Mouse (Mus musculus): ENCODE measurements around the gene Bcan. TPM values are rescaled to one million over a fixed set of nuclear protein-coding genes. Genes with fewer than 3 reads are reported as not detected.

Gene Bcan
- total and polyA plus RNA-seq, 3 experiments = 0.04 TPM; not detected in 2

DNA sequence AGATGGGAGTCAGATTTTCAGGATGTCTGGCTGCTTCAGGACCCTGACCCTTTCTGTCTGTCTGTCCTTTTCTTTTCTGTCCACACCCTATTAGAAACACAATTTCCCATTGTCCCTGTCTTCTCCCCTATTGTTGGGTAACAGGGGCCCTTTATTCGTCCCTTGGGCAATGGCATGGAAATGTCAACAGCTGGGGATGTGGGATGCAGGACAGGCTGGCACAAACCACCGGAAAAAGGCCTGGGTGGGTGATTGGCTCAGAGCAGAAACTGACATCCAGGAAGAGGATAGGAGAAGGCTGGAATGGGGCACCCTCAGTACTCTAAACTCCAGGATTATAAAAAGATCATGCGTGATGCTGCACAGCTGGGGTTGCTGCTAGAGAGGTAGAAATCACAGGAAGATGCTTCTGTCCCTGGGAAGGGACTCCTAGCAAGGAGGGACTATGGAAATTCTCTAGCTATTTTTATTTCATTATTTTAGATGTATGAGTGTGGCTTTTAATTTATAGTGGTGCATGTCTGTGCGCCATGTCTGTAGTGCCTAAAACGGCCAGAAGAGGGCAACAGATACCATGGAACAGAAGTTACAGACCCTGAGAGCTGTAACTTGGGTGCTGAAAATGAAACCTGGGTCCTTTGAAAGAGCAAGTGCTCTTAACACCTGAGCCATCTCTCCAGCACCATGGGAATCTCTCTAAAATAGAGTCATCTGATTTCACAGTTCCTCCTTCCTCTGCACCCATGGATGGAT lies 27.6 kb upstream of the Bcan start, which contains the start of gene Hapln2:
TSS of gene Hapln2 (minus strand) at position 150 of the 753 bp plus-strand sequence.
- Histone ChIP-seq H3K36me3 (replicated peaks in 1 of 2; ENCODE audit: control insufficient read depth in 1 of 2, insufficient read depth in 1 of 2, low read length in 1 of 2) (no peaks in the 10 kb centered on the region), H3K27ac (ENCODE audit: insufficient read depth, low read depth) (no peak within 1 kb of the TSS), H3K79me2 (replicated peaks; ENCODE audit: control insufficient read depth, extremely low read depth, insufficient read depth, poor library complexity, severe bottlenecking) (no peaks in the 10 kb centered on the region), H3K4me3 (replicated peaks in 1 of 3; ENCODE audit: low read depth in 2 of 3, low read length in 2 of 3, poor library complexity in 1 of 3) (no peak within 1 kb of the TSS), H3K9ac (ENCODE audit: insufficient read depth, low read depth) (no peak within 1 kb of the TSS), H3K4me2 (ENCODE audit: insufficient read depth, low read depth, poor library complexity, severe bottlenecking) (no peak within 1 kb of the TSS), H3K27me3 (replicated peaks) (peaks cover 69% of the 10 kb centered on the region), H3K9me3 (replicated peaks; ENCODE audit: low read length) (peaks cover 24% of the 10 kb centered on the region), H3K4me1 (ENCODE audit: control insufficient read depth in 1 of 2, insufficient read depth in 2 of 2) (peaks cover 14% of the 10 kb centered on the region in 2 experiments)
- in situ Hi-C loops (cut with MboI; ENCODE audit: low pct_ligation_motif_present, low pct_unique_long_range_greater_than_20kb, low sequenced_read_pairs) (no loop called here), dilution Hi-C loops (cut with MboI; ENCODE audit: extremely low pct_ligation_motif_present, extremely low pct_unique_long_range_greater_than_20kb, low sequenced_read_pairs) (no loop called here)
- TF ChIP-seq RAD21 (IDR thresholded peaks at IDR 0.05; ENCODE audit: low read depth, low read length) (peak; percentile 63), POLR2AphosphoS2 (IDR thresholded peaks at IDR 0.05; ENCODE audit: low read depth, low read length) (no peak), SMC3 (IDR thresholded peaks at IDR 0.05; ENCODE audit: low read depth, low read length) (peak; percentile 60), CTCF (conservative IDR thresholded peaks at IDR 0.05 in 1 of 2, IDR thresholded peaks at IDR 0.05 in 1 of 2; ENCODE audit: low read depth in 2 of 2, low read length in 2 of 2) (peak; percentile 46 to 65; a peak in 3 of 4 replicates)
- DNase-seq (ENCODE audit: extremely low read depth) = peak; percentile 16

DNA sequence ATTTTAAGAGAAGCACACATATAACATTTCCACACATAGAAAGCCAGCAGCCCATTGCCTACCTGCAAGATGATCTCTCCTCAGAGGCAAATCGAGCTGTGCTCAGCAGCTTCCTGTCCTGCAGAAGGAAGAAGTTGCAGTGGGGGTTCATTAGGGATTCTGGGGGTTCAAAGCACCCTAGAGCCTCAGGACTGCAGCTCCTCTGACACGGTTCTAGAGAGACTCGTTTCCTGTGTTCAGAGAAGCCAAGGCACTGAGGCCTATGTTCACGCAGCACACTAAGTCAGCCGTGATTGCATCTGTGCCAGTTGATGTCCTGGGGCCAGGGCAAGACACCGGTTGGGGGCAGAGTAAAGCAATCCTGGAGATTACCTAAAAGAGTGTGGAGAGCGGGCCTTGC lies 26.8 kb upstream of the Bcan start:
- no peak for DNase-seq (ENCODE audit: extremely low read depth)
- H3K4me2 ChIP-seq (ENCODE audit: insufficient read depth, low read depth, poor library complexity, severe bottlenecking) = no peak overlapping the region
- H3K9me3 ChIP-seq (replicated peaks; ENCODE audit: low read length) = peaks cover 27% of the 10 kb centered on the region
- H3K27me3 ChIP-seq (replicated peaks) = peaks cover 72% of the 10 kb centered on the region
- no peak overlapping the region for H3K27ac ChIP-seq (ENCODE audit: insufficient read depth, low read depth)
- H3K4me3 ChIP-seq (replicated peaks in 1 of 3; ENCODE audit: low read depth in 2 of 3, low read length in 2 of 3, poor library complexity in 1 of 3) = no peak overlapping the region
- dilution Hi-C loops (cut with MboI; ENCODE audit: extremely low pct_ligation_motif_present, extremely low pct_unique_long_range_greater_than_20kb, low sequenced_read_pairs) = no loop called here
- in situ Hi-C loops (cut with MboI; ENCODE audit: low pct_ligation_motif_present, low pct_unique_long_range_greater_than_20kb, low sequenced_read_pairs) = no loop called here
- H3K9ac ChIP-seq (ENCODE audit: insufficient read depth, low read depth) = no peak overlapping the region
- peaks cover 17 to 18% of the 10 kb centered on the region in 2 experiments for H3K4me1 ChIP-seq (ENCODE audit: control insufficient read depth in 1 of 2, insufficient read depth in 2 of 2)
- no peaks in the 10 kb centered on the region for H3K79me2 ChIP-seq (replicated peaks; ENCODE audit: control insufficient read depth, extremely low read depth, insufficient read depth, poor library complexity, severe bottlenecking)
- H3K36me3 ChIP-seq (replicated peaks in 1 of 2; ENCODE audit: control insufficient read depth in 1 of 2, insufficient read depth in 1 of 2, low read length in 1 of 2) = no peaks in the 10 kb centered on the region
- TF ChIP-seq PAX5 (IDR thresholded peaks at IDR 0.05; ENCODE audit: low read length) (no peak), POLR2A (IDR thresholded peaks at IDR 0.05; ENCODE audit: low read depth, low read length) (no peak), MAX (IDR thresholded peaks at IDR 0.05; ENCODE audit: low read length) (no peak), NRF1 (IDR thresholded peaks at IDR 0.05; ENCODE audit: low read depth, low read length) (no peak)

DNA sequence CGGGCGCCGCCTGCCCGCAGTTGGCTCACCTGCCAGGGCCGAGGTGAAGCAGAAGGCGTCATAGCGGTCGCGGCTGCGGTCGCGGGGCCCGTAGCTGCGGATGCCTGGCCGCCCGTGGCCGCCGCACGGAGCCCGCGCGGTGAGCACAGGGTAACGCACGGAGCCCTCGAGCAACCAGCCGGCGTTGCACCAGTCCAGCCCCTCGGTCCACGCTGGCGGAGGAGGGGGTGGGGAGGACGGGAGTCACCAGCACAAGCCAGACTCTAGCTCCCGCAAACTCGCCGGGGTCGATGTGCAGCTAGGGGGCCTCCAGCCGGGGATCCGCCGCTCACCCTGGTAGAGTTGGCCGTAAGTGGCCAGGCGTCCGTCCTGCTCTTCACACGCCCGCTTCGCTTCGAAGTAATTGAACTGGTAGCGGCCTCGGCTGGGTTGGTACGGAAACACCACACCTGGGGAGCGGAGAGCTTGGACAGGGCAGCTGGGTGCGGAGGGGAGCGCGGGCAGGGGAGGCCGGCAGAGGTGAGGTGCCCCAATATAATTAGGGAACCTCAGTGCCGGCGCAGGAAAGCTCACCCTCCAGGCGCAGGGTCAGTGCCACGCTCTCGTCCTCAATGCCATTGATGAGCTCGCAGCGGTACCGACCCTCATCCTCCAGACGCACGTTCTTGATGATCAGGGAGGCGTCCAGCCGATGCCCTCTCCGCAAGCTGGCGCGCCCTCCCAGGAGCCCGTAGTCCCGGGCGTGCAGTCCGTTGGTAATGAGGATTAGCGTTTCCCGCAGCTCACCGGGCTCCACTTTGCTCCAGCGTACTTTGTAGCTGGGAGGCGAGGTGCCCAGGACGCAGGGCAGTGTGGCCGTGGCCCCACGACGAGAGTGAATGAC lies 23.4 kb upstream of the Bcan start:
- H3K9ac ChIP-seq (ENCODE audit: insufficient read depth, low read depth) = no peak overlapping the region
- H3K36me3 ChIP-seq (replicated peaks in 1 of 2; ENCODE audit: control insufficient read depth in 1 of 2, insufficient read depth in 1 of 2, low read length in 1 of 2) = no peaks in the 10 kb centered on the region
- peaks cover 26% of the 10 kb centered on the region for H3K9me3 ChIP-seq (replicated peaks; ENCODE audit: low read length)
- H3K27me3 ChIP-seq (replicated peaks) = peaks cover 80% of the 10 kb centered on the region
- TF ChIP-seq ETS1 (conservative IDR thresholded peaks at IDR 0.05; ENCODE audit: low read depth, low read length) (no peak), MYC (IDR thresholded peaks at IDR 0.05; ENCODE audit: low read depth, low read length) (no peak), JUN (IDR thresholded peaks at IDR 0.05; ENCODE audit: insufficient read depth, low read depth, low read length) (no peak), IRF4 (IDR thresholded peaks at IDR 0.05; ENCODE audit: low read depth, low read length) (no peak), TBP (conservative IDR thresholded peaks at IDR 0.05; ENCODE audit: low read depth, low read length) (no peak), E2F4 (IDR thresholded peaks at IDR 0.05; ENCODE audit: insufficient replicate concordance, low read depth, low read length) (no peak), MAZ (IDR thresholded peaks at IDR 0.05; ENCODE audit: low read depth, low read length) (no peak), EP300 (IDR thresholded peaks at IDR 0.05; ENCODE audit: low read length) (no peak), USF1 (IDR thresholded peaks at IDR 0.05; ENCODE audit: low read depth, low read length) (no peak), RCOR1 (conservative IDR thresholded peaks at IDR 0.05; ENCODE audit: low read depth, low read length) (no peak), SMC3 (IDR thresholded peaks at IDR 0.05; ENCODE audit: low read depth, low read length) (no peak), NELFE (IDR thresholded peaks at IDR 0.05; ENCODE audit: low read depth, low read length) (no peak), RAD21 (IDR thresholded peaks at IDR 0.05; ENCODE audit: low read depth, low read length) (no peak), POLR2AphosphoS2 (IDR thresholded peaks at IDR 0.05; ENCODE audit: low read depth, low read length) (no peak), KAT2A (IDR thresholded peaks at IDR 0.05; ENCODE audit: insufficient replicate concordance, low read length) (no peak)
- peak overlapping the region in 1 of 3 experiments; percentile 55 for H3K4me3 ChIP-seq (replicated peaks in 1 of 3; ENCODE audit: low read depth in 2 of 3, low read length in 2 of 3, poor library complexity in 1 of 3)
- dilution Hi-C loops (cut with MboI; ENCODE audit: extremely low pct_ligation_motif_present, extremely low pct_unique_long_range_greater_than_20kb, low sequenced_read_pairs) (no loop called here), in situ Hi-C loops (cut with MboI; ENCODE audit: low pct_ligation_motif_present, low pct_unique_long_range_greater_than_20kb, low sequenced_read_pairs) (loop anchor here (5.0 kb wide), 1 partner anchor 59 kb away; the partner anchor contains the start of gene Iqgap3)
- peak overlapping the region; percentile 82 for H3K4me2 ChIP-seq (ENCODE audit: insufficient read depth, low read depth, poor library complexity, severe bottlenecking)
- H3K27ac ChIP-seq (ENCODE audit: insufficient read depth, low read depth) = no peak overlapping the region
- peaks cover 12 to 18% of the 10 kb centered on the region in 2 experiments; a peak in 3 of 4 replicates for H3K4me1 ChIP-seq (ENCODE audit: control insufficient read depth in 1 of 2, insufficient read depth in 2 of 2)
- no peak for DNase-seq (ENCODE audit: extremely low read depth)
- no peaks in the 10 kb centered on the region for H3K79me2 ChIP-seq (replicated peaks; ENCODE audit: control insufficient read depth, extremely low read depth, insufficient read depth, poor library complexity, severe bottlenecking)
